Mouse (Mus musculus): ENCODE results near the gene Hrh3.
A peak's percentile ranks its signal among the peaks of the same experiment; 100 is the strongest.

Hrh3 gene

DNA sequence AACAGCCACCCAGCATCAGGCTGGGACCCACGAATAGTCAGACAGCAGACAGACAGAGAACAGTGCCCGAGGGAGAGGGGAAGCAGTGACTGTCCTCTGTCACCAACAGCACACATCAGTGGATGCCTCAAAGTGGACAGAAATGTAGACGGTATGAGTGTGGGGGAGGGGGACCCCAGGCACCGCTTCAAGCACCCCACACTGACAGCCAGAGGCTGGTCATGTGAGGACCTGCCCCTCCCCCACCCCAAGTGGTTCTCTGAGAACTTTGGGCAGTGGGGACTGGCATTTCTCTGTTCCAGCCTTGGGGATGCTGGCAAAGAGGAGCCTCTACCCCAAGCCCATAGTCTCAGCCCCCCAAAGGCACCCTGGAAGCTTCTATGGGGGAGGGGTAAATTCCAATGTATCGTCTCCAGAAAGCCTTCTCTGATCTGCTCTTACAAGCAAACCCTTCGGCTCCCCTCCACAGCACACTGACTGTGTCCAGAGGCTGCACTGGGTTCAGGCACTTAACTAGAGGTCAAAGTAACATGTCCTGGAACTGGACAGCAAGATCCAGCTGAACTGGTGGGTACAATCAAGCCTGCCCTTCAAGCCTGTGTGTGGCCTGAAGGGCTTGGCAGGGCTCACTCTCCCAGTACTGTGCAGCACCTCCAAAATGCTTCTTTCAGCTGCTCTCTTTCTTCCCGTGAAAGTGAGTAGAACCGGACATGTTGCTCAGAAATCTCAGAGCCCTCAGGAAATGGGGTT lies 1.3 kb upstream of the Hrh3 start:
- peak; percentile 85 for DNase-seq

- peak; percentile 97 for DNase-seq
These were observed 530 bp upstream of the Hrh3 start for GRCm38 (mm10) chr2:180104659-180105377.

DNA sequence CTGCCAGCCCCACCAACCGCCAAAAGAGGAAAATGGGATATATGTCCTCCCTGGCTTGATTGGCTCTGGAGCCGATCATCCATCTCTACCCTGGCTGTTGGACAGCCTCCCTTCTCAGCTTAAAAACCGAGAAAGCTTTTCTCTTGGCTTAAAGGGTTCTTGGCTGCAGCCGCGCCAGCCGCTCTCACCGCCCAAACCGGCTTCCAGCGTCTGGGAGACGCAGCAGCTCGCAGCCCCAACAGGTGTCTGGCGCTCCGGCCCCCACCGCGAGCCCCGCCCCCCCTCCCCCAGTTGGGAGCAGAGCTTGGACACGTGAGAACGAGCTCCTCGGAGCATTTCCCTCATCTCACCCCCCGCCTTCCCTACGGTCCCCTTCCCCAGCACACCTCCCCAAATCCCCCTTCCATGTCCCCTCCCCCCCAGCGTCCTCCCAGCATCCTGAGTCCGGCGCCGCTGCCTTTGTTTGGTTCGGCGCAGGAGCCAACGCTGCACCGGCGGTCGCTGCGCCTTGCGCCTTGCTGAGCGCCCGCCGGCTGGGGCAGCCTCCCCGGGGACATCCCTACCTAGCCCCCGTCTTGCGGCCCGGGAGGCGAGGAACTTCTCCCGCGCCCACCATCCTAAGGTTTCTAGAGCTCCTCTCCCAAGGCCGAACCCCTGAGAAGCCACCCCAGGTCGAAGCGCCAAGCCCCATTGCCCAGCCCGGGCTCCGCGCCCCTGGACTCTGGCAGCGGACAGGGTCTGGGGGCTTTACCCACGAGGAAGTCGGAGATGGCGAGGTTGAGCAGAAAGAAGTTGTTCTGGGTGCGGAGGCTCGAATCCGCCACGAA lies 924 bp downstream of the Hrh3 start:
- DNase-seq = peak; percentile 86

- peak; percentile 82 for DNase-seq
These were observed 4.8 kb downstream of the Hrh3 start for GRCm38 (mm10) chr2:180099529-180099928.

- peak; percentile 86 for DNase-seq
These were observed 6.1 kb downstream of the Hrh3 start for GRCm38 (mm10) chr2:180098167-180098566.

- peak; percentile 88 for DNase-seq
These were observed 6.7 kb downstream of the Hrh3 start for GRCm38 (mm10) chr2:180097585-180097984.

DNA sequence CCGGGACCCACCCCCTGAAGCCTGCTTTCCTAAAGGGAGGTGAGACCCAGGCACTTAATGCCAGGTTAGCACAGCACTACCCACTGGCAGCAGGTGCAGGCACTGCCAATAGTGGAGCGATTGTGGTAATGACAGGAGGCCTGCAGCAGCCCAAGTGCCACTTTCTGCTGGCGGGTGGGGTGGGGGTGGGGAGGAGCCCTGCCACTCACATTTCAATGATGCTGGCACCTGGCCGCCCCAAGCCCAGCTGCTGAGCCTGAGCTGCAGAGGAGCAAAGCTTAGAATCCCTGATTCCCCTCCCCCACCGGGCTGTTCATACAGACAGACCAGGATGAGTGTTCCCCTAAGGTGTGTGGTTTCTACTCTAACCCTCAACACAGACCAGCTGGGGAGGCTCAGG lies 8.6 kb downstream of the Hrh3 start:
- DNase-seq = peak; percentile 74

GRCm38 (mm10) chr2:180090285-180090684 lies 14.0 kb downstream of the Hrh3 start:
- DNase-seq = peak; percentile 86

DNA sequence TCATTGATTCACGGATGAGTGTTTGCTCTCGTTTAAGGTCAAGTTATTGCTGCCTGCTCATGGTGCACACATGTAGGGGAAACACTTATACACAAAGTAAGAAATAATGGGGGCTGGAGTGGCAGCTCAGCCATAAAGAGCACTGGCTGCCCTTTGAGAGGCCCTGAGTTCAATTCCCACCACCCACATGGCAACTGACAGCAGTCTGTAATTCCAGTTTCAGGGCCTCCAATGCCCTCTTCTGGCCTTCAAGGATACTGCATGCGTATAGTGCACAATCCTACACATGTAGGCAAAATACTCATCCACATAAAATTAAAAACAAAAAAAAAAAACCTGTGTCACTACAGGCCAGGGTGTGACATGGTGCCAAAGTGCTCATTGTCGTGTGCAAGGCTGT lies 16.8 kb downstream of the Hrh3 start:
- no peak for DNase-seq

- peak; percentile 83 for DNase-seq
These were observed 17.7 kb downstream of the Hrh3 start for GRCm38 (mm10) chr2:180086637-180087027.

- no peak for DNase-seq
These were observed 18.2 kb downstream of the Hrh3 start for GRCm38 (mm10) chr2:180085926-180086636.

DNA sequence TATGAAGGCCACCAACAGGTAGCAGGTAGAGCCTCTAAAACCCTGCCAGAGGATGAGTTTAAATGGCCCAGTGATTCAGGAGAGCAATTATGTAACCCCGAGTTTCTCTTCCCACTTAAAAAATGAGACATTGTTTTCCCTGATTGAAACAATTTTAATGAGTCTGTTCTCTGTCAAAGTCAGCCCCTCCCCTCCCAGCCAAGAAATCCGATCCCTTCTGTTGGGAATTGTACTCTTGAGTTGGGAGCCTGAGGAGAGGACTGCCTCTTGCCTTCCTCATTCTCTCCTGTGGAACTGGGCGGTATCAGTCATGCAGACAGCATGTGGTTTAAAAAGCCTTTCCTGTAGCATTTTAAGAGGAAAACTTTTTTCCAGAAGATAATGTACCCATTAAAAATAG lies 19.7 kb downstream of the Hrh3 start:
- DNase-seq = no peak

DNA sequence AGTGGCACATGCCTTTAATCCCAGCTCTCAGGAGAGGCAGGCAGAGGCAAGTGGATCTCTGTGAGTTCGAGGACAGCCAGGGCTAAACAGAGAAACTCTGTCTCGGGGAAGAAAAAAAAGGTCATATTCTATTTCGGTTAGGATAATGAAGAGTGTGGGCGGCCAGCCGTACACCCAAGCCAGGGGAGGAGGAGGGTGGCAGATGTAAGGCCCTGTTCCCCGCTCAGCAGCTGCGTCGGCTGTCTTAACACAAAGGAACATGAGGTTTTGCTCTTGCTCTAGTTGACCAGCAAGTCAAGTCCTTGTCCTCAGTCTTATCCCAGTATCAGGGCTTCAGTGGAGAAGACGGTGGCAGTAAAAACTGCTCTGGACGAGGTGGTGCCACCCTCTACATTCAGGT lies 21.2 kb downstream of the Hrh3 start:
- no peak for DNase-seq

- peak; percentile 54 for DNase-seq
These were observed 23.6 kb downstream of the Hrh3 start for GRCm38 (mm10) chr2:180080680-180081079.

DNA sequence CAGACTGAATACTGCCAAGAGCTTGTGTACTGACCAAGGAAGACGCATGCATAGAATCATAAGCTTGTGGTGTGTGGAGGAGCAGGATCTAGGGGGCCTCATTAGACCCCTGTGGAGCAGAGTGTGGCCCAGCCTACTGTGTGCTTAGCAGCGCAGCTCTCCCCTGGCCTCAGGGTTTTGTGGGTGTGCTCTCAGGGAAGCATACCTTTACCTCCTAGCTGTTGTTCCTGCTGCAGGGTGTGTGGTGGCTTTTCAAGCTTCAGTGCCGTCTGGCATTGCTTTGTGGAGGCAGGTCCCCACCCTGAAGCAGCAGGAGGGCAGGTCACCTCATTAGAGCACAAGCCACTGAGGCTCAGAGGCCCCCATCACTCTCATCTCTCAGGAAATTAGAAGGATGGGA lies 26.7 kb downstream of the Hrh3 start:
- no peak for DNase-seq

GRCm38 (mm10) chr2:180072886-180073285 lies 31.4 kb downstream of the Hrh3 start:
- DNase-seq = no peak

GRCm38 (mm10) chr2:180071671-180072070 lies 32.6 kb downstream of the Hrh3 start:
- no peak for DNase-seq

DNA sequence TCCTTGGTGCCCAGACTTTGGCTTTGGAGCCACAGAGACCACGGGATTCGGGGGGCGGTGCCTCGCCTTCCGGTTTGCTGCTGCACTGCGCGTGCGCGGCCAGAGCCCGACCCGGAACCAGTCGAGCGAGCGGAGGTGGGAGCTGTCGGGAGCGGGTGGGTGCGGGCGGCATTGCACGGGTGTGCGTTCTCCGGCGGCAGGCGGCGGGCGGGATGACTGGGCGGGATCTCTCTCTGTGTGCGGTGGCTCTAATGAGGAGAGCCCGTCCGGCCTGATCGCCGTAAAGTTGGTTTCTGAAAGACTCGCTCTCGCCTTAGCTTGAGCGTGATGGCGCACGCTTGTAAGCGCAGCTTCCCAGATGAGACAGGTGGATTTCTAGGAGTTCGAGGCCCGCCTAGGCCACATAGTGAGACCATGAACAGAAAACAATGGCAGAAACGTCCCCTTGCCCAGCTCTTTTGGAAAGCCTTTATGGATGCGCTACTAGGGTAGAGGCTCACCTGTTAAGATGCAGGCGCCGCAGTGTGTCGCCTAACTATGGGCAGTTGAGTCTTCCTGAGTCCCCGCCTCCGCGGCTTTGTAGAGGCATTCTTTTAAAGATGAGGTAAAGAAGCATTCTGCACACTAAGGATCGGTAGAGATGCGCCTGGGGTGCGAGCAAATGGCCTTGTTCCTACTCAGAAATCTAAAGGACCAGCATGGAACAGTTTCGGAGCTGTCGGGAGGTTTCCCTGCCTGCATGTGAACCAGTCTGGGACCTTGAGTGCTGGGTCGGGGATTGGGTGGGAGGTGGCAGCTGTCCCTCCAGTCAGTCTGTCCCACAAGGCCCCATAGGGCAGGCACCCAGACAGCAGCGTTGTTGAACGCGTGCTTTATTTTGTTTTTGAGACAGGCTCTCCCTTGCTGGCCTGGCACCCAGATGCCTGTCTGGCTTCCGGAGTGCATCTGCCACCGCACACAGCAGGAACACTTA lies 33.5 kb downstream of the Hrh3 start, which contains the start of gene Mtg2:
Mtg2 (plus strand) TSS at position 108 of the 973 bp plus-strand sequence.
- DNase-seq = peak; percentile 99

- peak; percentile 92 for DNase-seq
These were observed 34.4 kb downstream of the Hrh3 start for GRCm38 (mm10) chr2:180069770-180070480.

DNA sequence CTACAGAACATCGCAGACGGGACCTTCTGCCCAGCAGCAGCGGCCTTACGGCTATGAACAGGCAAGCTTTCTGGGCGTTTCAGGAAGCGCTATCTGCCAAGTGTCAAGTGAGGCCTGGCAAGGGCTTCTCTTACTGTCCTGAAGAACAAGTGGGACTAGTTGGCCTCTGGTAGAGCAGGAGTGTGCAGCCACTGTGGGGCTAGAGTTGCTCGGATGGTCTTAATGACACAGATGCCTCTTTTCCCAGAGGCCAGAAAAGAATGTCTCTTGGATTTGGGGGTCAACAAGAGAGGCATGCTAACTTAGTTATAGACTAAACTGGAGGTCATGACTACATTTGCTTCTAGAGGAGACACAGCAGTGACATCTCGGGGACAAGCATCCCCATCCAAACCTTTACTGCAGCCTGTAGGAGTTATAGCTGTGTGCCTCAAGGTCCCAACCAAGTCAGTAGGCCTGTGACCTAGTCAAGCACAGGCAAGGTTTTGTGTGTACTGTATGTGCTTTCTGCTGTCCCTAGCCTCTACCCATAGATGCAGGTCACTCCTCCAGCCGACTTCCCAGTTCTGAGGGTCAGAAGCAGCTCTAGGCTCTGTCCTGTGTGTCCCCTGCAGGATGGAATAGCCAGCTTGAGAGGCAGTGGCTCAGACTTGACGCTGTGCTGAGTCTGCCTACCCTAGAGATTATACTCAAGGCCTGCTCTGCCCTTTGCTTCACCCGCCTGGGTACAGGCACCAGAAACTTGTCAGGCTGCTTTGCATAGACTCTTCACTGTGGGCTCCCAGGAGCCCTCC lies 40.8 kb downstream of the Hrh3 start:
- peak; percentile 85 for DNase-seq

Data from heart, adult 11 months (tissue).